Mouse (Mus musculus): ENCODE data around the gene Fut9.

Fut9 gene

GRCm38 (mm10) chr4:25799476-25800283 is at the start of gene Fut9:
Gene Fut9, minus strand, starts transcription at chr4:25800244.
- DNase-seq (ENCODE audit: low read depth, low spot score), result no peak

- DNase-seq (ENCODE audit: low read depth, low spot score), result no peak
Observed at GRCm38 (mm10) chr4:25815783-25816182, 15.7 kb upstream of the Fut9 start.

- DNase-seq (ENCODE audit: low read depth, low spot score), result no peak
Observed at GRCm38 (mm10) chr4:25813340-25813739, 13.3 kb upstream of the Fut9 start.

- no peak for DNase-seq (ENCODE audit: low read depth, low spot score)
Observed at GRCm38 (mm10) chr4:25810058-25810457, 10.0 kb upstream of the Fut9 start.

- no peak for DNase-seq (ENCODE audit: low read depth, low spot score)
Observed at GRCm38 (mm10) chr4:25801751-25802150, 1.7 kb upstream of the Fut9 start.

GRCm38 (mm10) chr4:25800284-25800616 is 206 bp upstream of the Fut9 start:
- DNase-seq (ENCODE audit: low read depth, low spot score), result no peak

GRCm38 (mm10) chr4:25799051-25799475 is 981 bp downstream of the Fut9 start:
- no peak for DNase-seq (ENCODE audit: low read depth, low spot score)

- DNase-seq (ENCODE audit: low read depth, low spot score), result no peak
Observed at GRCm38 (mm10) chr4:25798412-25798811, 1.6 kb downstream of the Fut9 start.

GRCm38 (mm10) chr4:25796149-25796548 is 3.9 kb downstream of the Fut9 start:
- no peak for DNase-seq (ENCODE audit: low read depth, low spot score)

- no peak for DNase-seq (ENCODE audit: low read depth, low spot score)
Observed at GRCm38 (mm10) chr4:25785276-25785675, 14.8 kb downstream of the Fut9 start.

- DNase-seq (ENCODE audit: low read depth, low spot score), result no peak
Observed at GRCm38 (mm10) chr4:25768657-25769056, 31.4 kb downstream of the Fut9 start.

GRCm38 (mm10) chr4:25763091-25763490 is 37.0 kb downstream of the Fut9 start:
- DNase-seq (ENCODE audit: low read depth, low spot score), result no peak

GRCm38 (mm10) chr4:25757909-25758548 is 42.0 kb downstream of the Fut9 start:
- no peak for DNase-seq (ENCODE audit: low read depth, low spot score)

GRCm38 (mm10) chr4:25741553-25741952 is 58.5 kb downstream of the Fut9 start:
- no peak for DNase-seq (ENCODE audit: low read depth, low spot score)

- no peak for DNase-seq (ENCODE audit: low read depth, low spot score)
Observed at GRCm38 (mm10) chr4:25738782-25739181, 61.3 kb downstream of the Fut9 start.

- DNase-seq (ENCODE audit: low read depth, low spot score), result no peak
Observed at GRCm38 (mm10) chr4:25721576-25721975, 78.5 kb downstream of the Fut9 start.

GRCm38 (mm10) chr4:25713907-25714306 is 86.1 kb downstream of the Fut9 start:
- no peak for DNase-seq (ENCODE audit: low read depth, low spot score)

- DNase-seq (ENCODE audit: low read depth, low spot score), result no peak
Observed at GRCm38 (mm10) chr4:25684976-25685375, 115.1 kb downstream of the Fut9 start.

- no peak for DNase-seq (ENCODE audit: low read depth, low spot score)
Observed at GRCm38 (mm10) chr4:25664196-25664595, 135.8 kb downstream of the Fut9 start.

GRCm38 (mm10) chr4:25661204-25661727 is 138.8 kb downstream of the Fut9 start:
- no peak for DNase-seq (ENCODE audit: low read depth, low spot score)

- no peak for DNase-seq (ENCODE audit: low read depth, low spot score)
Observed at GRCm38 (mm10) chr4:25658792-25659191, 141.3 kb downstream of the Fut9 start.

- DNase-seq (ENCODE audit: low read depth, low spot score), result no peak
Observed at GRCm38 (mm10) chr4:25651902-25652301, 148.1 kb downstream of the Fut9 start.

- DNase-seq (ENCODE audit: low read depth, low spot score), result no peak
Observed at GRCm38 (mm10) chr4:25648107-25648506, 151.9 kb downstream of the Fut9 start.

Data from c-Kit-negative CD71-positive TER-119-positive erythroid progenitor cells, embryonic 14.5 days (primary cell).